In the genomic region with DNA sequence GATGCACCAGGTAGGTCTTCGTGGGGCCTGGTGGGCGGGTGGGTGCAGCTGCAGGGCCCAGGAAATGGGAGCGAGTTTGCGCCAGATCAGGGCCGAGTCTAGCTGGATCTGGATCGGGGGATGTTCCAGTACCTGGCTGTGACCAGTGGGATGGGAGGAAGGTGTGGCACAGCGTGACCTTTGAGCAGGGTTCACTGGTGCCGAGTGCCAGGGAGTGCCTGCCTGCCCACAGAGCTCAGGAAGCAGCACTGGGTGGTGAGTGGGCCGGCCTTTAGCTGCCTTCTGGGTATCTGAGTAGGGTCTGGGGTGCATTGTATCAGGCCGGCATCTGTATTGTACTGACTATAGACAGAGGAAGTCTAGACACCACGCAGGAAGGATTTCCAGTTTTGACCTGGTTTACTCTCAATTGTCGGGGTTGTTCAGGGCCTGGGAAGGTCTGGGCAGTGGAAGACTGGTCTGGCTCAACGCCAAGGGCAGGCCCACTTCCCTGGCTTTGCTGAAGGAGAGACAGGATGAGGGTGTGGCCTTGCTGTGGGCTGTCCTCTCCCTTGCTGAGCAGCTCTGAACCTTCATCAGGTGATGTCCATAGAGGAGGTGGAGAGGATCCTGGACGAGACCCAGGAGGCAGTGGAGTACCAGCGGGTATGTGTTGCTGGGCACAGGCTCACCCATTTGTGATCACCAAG, we compare ENCODE assay signal across 9 mouse cellular contexts. TPM values are rescaled to one million over a fixed set of nuclear protein-coding genes. Genes with fewer than 3 reads are reported as not detected.
DNase-seq lines count a peak whose midpoint lies in the region; ATAC-seq lines count a peak whose summit lies in the region.
"Had no signal": no experiment of that assay in that cellular context is flagged by ENCODE, and none has a peak within 500 bp of the region (broad histone marks: within the 10 kb centered on the region; RNA-seq: fewer than 3 reads in every experiment).

No protein-coding gene starts in this region.

- no peaks in the 10 kb centered on the region for H3K9me3 ChIP-seq in hindbrain, embryonic 15.5 days
- H3K9me3 ChIP-seq in hindbrain, embryonic 16.5 days (ENCODE audit: control insufficient read depth, low read length), result no peaks in the 10 kb centered on the region
- H3K9me3 ChIP-seq in embryonic facial prominence, embryonic 15.5 days (replicated peaks), result no peaks in the 10 kb centered on the region
- no peaks in the 10 kb centered on the region for H3K9me3 ChIP-seq in lung, embryonic 16.5 days (ENCODE audit: control insufficient read depth, low read length)
- H3K9me3 ChIP-seq: G1E had no signal

- no peak overlapping the region for H3K4me3 ChIP-seq in hindbrain, embryonic 15.5 days
- no peak overlapping the region for H3K4me3 ChIP-seq in hindbrain, embryonic 16.5 days (ENCODE audit: low read length)
- no peak overlapping the region for H3K4me3 ChIP-seq in embryonic facial prominence, embryonic 15.5 days (replicated peaks)
- no peak overlapping the region; the same call in 1 of the 2 replicates for H3K4me3 ChIP-seq in lung, embryonic 16.5 days (ENCODE audit: low read length)

- H3K27me3 ChIP-seq in hindbrain, embryonic 15.5 days, result no peaks in the 10 kb centered on the region
- no peaks in the 10 kb centered on the region for H3K27me3 ChIP-seq in hindbrain, embryonic 16.5 days (replicated peaks; ENCODE audit: control insufficient read depth, insufficient read depth, low read length)
- no peaks in the 10 kb centered on the region for H3K27me3 ChIP-seq in embryonic facial prominence, embryonic 15.5 days
- H3K27me3 ChIP-seq in lung, embryonic 16.5 days (ENCODE audit: control insufficient read depth, insufficient read depth, low read depth, low read length), result no peaks in the 10 kb centered on the region

- DNase-seq in kidney, adult 8-10 months, result peak; percentile 90 to 91
- no peak for DNase-seq in ovary, postnatal 14 days (ENCODE audit: low spot score)
- no peak for DNase-seq in left cerebral cortex, adult 11 months (ENCODE audit: low spot score)

- 0 out of 2 replicates have a peak overlapping the region, but pooled peaks have one; percentile 0 for H3K27ac ChIP-seq in hindbrain, embryonic 15.5 days (replicated peaks)
- H3K27ac ChIP-seq in hindbrain, embryonic 16.5 days (ENCODE audit: low read depth, low read length), result no peak overlapping the region
- H3K27ac ChIP-seq in embryonic facial prominence, embryonic 15.5 days (replicated peaks), result peak overlapping the region; percentile 31; the same call in 1 of the 2 replicates
- H3K27ac ChIP-seq in lung, embryonic 16.5 days (ENCODE audit: low read length), result peak overlapping the region; percentile 71

- no peak overlapping the region for H3K4me2 ChIP-seq in hindbrain, embryonic 15.5 days
- no peak overlapping the region for H3K4me2 ChIP-seq in hindbrain, embryonic 16.5 days (ENCODE audit: low read length)
- H3K4me2 ChIP-seq in embryonic facial prominence, embryonic 15.5 days (replicated peaks), result no peak overlapping the region
- H3K4me2 ChIP-seq in lung, embryonic 16.5 days (ENCODE audit: low read depth, low read length), result peak overlapping the region; percentile 16; the same call in 1 of the 2 replicates

- H3K36me3 ChIP-seq in hindbrain, embryonic 15.5 days, result peaks cover 23% of the 10 kb centered on the region
- H3K36me3 ChIP-seq in hindbrain, embryonic 16.5 days (ENCODE audit: control insufficient read depth, insufficient read depth, low read length), result peaks cover 26% of the 10 kb centered on the region
- H3K36me3 ChIP-seq in embryonic facial prominence, embryonic 15.5 days, result peaks cover 49% of the 10 kb centered on the region
- peaks cover 33% of the 10 kb centered on the region for H3K36me3 ChIP-seq in lung, embryonic 16.5 days (ENCODE audit: control insufficient read depth, insufficient read depth, low read length)

- no peak for ATAC-seq in hindbrain, embryonic 15.5 days (ENCODE audit: low FRiP score, low read depth)
- no peak for ATAC-seq in hindbrain, embryonic 16.5 days
- ATAC-seq in embryonic facial prominence, embryonic 15.5 days (ENCODE audit: insufficient number of reproducible peaks, low FRiP score, low TSS enrichment, low read depth), result no peak
- peak; percentile 56 for ATAC-seq in lung, embryonic 16.5 days (ENCODE audit: low read depth)
- no peak for ATAC-seq in megakaryocyte progenitor cell, adult 5-6 weeks (replicated peaks; ENCODE audit: poor library complexity)

- 86% methylated on average over 15 of the region's 15 CpGs for WGBS in hindbrain, embryonic 15.5 days
- 83% methylated on average over 15 of the region's 15 CpGs for WGBS in hindbrain, embryonic 16.5 days
- WGBS in embryonic facial prominence, embryonic 15.5 days, result 83% methylated on average over 15 of the region's 15 CpGs
- WGBS in lung, embryonic 16.5 days, result 71% methylated on average over 15 of the region's 15 CpGs

- peaks cover 35% of the 10 kb centered on the region for H3K4me1 ChIP-seq in hindbrain, embryonic 15.5 days (replicated peaks)
- H3K4me1 ChIP-seq in hindbrain, embryonic 16.5 days (ENCODE audit: control insufficient read depth, insufficient read depth, low read depth, low read length), result peaks cover 21% of the 10 kb centered on the region
- H3K4me1 ChIP-seq in embryonic facial prominence, embryonic 15.5 days, result peaks cover 35% of the 10 kb centered on the region
- peaks cover 37% of the 10 kb centered on the region for H3K4me1 ChIP-seq in lung, embryonic 16.5 days (replicated peaks; ENCODE audit: control insufficient read depth, insufficient read depth, low read length)

- no peak overlapping the region for H3K9ac ChIP-seq in hindbrain, embryonic 15.5 days
- no peak overlapping the region for H3K9ac ChIP-seq in hindbrain, embryonic 16.5 days (ENCODE audit: low read depth, low read length)
- H3K9ac ChIP-seq in embryonic facial prominence, embryonic 15.5 days, result no peak overlapping the region
- 0 out of 2 replicates have a peak overlapping the region, but pooled peaks have one; percentile 98 for H3K9ac ChIP-seq in lung, embryonic 16.5 days (ENCODE audit: low read length)

RNA-seq across cellular contexts. Expression of gene Chmp6, which starts 3.0 kb away (rescaled TPM):
- polyA plus RNA-seq in hindbrain, embryonic 15.5 days (2015; fragmentation: Nextera tagmentation; extraction: Ambion mirVana), result 102 and 109 TPM in 2 replicates
- 112 and 114 TPM in 2 replicates for polyA plus RNA-seq in hindbrain, embryonic 16.5 days (2015; fragmentation: Nextera tagmentation; extraction: Ambion mirVana)
- 93.8 and 95.1 TPM in 2 replicates for polyA plus RNA-seq in embryonic facial prominence, embryonic 15.5 days (2015; fragmentation: Nextera tagmentation; extraction: Ambion mirVana)
- 90.3 and 92.6 TPM in 2 replicates for polyA plus RNA-seq in lung, embryonic 16.5 days (2015; fragmentation: Nextera tagmentation; extraction: Ambion mirVana)
- total RNA-seq in megakaryocyte progenitor cell, adult 5-6 weeks (2015), result 15.9 and 16.2 TPM in 2 replicates
- total RNA-seq in megakaryocyte progenitor cell, adult 5-6 weeks (2017), result 33.4 and 34.8 TPM in 2 replicates

RNA-seq across cellular contexts. Expression of gene Baiap2, which starts 26.3 kb away (rescaled TPM):
- polyA plus RNA-seq in hindbrain, embryonic 15.5 days (2015; fragmentation: Nextera tagmentation; extraction: Ambion mirVana), result 16.8 and 20.1 TPM in 2 replicates
- 22.8 and 23.9 TPM in 2 replicates for polyA plus RNA-seq in hindbrain, embryonic 16.5 days (2015; fragmentation: Nextera tagmentation; extraction: Ambion mirVana)
- polyA plus RNA-seq in embryonic facial prominence, embryonic 15.5 days (2015; fragmentation: Nextera tagmentation; extraction: Ambion mirVana), result 36.8 and 42.0 TPM in 2 replicates
- 31.7 and 35.6 TPM in 2 replicates for polyA plus RNA-seq in lung, embryonic 16.5 days (2015; fragmentation: Nextera tagmentation; extraction: Ambion mirVana)
- total RNA-seq in megakaryocyte progenitor cell, adult 5-6 weeks (2015), result 4.4 and 4.8 TPM in 2 replicates
- total RNA-seq in megakaryocyte progenitor cell, adult 5-6 weeks (2017), result 5.5 and 6.8 TPM in 2 replicates

Comparison
In these comparisons a context has a peak if more than half of its experiments do, and no peak if none do; other contexts are left out.
1. DNase-seq: peak in kidney, adult 8-10 months (2 of 2); none in ovary, postnatal 14 days (single experiment) and left cerebral cortex, adult 11 months (single experiment).